Mouse (Mus musculus) cerebellum, adult (tissue): ENCODE results near the gene Ptprm.
A peak's percentile ranks its signal among the peaks of the same experiment; 100 is the strongest.
"Not testable (repeated sequence)": the region's sequence is repeated elsewhere in the genome, so short reads cannot be mapped to it uniquely, and the experiment has no call there.

Experiments
- ATAC-seq: cut with Nextera tagmentation; 2 replicates; pipeline ENCODE4 v1.9.2; 2017; ENCODE audit warnings: mild to moderate bottlenecking, moderate library complexity, mixed read lengths; ENCODE audit not compliant: insufficient number of reproducible peaks, low FRiP score, low TSS enrichment

Gene Ptprm

GRCm38 (mm10) chr17:66914696-66915095, 439.6 kb downstream of the Ptprm start:
- ATAC-seq = no peak

DNA sequence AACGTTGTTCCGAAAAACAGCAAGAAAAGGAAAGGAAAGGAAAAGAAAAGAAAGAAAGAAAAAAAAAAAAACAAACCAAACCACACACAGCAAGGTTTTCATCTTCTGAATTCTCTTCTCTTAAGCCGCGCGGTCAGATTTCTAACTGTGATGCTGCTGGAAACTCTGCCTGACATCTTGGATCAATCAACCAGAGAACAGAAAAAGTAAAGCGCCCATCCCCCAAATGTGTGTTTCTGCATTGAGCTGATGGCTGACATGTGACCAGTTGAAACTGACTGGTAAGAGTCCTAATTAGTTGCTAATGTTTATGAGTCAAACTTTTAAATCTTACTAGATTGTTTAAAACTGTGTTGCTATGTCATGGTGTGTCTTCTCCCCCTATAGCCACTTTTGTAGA, 441.7 kb downstream of the Ptprm start:
- ATAC-seq = no peak

- no peak for ATAC-seq
Measured at GRCm38 (mm10) chr17:66912120-66912519, 442.1 kb downstream of the Ptprm start.

DNA sequence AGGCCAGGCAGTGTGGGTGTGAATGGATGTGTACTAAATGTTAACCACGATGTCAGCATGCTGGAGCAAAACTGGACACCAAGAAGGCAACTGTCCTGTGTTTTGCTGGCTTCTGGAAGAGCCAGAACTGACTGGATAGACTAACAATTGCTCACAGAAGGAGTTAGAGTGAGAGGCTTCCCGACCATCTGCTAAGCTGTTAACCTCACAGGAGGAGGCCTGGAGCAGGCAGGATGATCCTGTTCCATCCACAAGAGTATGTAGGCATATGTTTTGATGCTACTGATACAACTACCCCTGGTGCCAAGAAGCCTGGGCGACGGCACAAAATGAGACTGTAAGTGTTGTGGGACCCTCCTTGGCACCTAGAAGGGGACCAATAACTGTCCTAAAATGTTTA, 444.4 kb downstream of the Ptprm start:
- ATAC-seq = peak; percentile 87

GRCm38 (mm10) chr17:66908921-66909320, 445.3 kb downstream of the Ptprm start:
- ATAC-seq = no peak

DNA sequence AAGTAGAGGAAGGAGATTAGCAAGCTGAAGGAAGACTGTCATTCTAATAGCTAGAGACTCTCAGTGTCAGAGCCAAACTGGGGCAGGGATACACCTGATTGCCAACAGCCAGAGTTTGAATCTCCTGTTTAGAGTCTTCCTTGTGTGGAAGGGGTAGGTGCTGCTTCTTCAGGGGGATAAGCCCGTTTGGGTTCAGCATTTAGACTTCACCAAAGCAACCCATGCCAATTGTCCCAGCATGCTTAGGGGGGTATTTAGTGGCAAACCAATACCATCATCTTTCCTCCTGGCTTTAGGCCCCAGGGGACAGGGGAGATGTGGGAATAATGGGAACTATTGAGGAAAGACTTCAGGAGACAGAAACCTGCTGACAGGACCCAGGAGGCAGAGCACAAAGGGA, 460.1 kb downstream of the Ptprm start:
- no peak for ATAC-seq

- no peak for ATAC-seq
Measured at GRCm38 (mm10) chr17:66891916-66892315, 462.3 kb downstream of the Ptprm start.

- no peak for ATAC-seq
Measured at GRCm38 (mm10) chr17:66891067-66891862, 463.0 kb downstream of the Ptprm start.

DNA sequence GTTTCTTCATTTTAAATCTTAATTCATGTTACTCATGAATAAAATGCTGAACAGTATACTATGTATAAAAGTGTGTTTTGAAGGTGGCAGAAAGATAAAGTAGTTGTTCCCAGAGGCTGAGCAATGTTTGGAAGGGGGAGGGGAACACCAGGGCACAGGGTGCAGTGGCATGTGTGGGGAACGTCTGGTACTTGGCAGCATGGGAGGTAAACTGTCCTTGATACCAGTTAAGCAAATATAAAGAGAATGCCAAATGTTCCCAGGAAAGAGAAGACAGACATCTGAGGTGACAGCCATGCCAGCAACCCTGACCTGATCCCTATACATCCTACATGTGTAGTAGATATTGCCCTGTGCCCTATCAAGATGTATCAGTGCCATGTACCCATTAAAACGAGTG, 472.0 kb downstream of the Ptprm start:
- ATAC-seq = no peak

DNA sequence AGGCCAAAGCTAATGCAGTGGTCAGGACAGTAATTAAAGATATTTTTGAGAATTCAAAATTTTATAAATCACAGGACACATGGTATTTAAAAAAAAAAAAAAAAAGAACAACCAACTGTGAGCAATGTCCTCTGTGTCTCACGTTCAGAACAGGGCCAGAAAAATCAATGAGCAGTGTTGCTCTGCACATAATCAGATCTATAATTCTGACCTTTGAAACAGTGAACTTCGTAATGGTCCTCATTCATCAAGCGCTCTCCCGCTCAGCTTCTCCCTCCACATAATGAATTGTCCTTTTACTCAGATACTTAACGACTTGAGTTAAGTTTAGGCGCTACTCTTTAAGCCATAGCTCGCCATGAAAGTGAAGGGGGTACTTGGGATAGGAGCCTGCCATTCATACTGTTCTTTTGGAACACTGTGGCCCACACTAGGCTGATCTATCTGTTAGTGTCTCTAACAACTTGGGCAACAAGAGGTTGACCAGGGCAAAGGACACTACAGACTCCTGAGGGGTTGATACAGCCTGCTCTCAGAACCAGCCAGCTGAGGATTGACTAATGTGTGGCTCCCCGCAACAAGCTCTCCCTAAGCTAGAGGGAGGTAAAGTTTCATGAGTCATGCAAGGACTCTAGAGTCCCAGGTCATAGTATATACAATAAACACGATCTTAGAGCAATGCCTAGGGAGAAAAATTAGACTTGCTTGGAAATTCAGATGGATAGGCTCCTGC, 473.1 kb downstream of the Ptprm start:
- ATAC-seq = no peak

DNA sequence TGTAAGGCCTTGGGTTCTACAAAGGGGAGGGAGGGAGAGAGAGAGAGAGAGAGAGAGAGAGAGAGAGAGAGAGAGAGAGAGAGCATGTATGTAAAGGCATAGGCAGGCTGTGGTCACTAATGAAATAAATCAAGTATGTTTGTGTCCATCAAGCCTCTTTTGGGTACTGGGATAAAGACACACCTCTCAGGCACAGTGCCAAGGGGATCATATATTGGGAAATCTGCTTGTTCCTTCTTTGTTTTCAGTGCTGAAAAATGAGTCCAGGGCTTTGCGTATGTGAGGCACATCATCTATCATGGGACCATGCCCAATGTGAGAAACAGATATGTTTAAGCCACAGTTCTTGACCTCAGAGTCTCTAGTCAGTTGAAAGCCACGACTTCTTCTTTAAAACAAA, 475.1 kb downstream of the Ptprm start:
- no peak for ATAC-seq

DNA sequence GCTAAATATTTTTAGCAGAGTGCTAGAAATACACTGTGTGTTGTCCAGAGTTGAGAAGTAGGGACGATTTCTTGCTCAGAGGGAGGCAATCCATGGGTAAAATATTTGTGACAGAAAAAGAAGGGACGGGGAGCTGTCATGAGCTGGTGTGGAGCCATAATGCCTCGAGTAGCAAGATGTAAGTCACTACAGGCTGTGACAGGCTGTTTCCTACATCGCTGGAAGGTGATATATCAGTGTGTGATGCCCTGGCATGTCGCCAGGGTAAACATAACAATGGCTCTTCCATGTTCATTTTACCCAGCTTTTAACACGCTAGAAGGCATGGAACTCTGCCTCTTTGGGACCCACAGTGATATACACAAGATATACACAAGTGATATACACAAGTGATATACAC, 476.7 kb downstream of the Ptprm start:
- no peak for ATAC-seq

DNA sequence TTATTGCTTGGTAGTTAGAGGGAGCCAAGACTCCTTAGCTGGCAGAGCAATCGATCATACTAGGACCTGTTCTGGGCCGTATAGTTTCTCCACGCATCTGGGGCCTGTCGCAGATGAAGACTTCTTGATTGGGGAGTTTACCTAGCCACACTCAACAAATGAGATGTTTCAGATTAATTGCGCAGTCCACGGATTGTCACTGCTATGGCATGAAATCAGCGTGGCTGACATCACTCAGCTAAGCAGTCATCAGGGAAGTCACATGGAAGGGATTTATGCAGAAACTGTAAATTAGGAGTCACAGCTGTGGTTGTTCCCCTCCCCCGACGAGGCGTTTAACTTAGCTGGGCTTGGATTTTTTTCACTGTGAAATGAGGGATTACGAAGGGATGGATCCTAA, 479.4 kb downstream of the Ptprm start:
- no peak for ATAC-seq

- no peak for ATAC-seq
Measured at GRCm38 (mm10) chr17:66871396-66871795, 482.9 kb downstream of the Ptprm start.

- ATAC-seq = no peak
Measured at GRCm38 (mm10) chr17:66869581-66870002, 484.7 kb downstream of the Ptprm start.

DNA sequence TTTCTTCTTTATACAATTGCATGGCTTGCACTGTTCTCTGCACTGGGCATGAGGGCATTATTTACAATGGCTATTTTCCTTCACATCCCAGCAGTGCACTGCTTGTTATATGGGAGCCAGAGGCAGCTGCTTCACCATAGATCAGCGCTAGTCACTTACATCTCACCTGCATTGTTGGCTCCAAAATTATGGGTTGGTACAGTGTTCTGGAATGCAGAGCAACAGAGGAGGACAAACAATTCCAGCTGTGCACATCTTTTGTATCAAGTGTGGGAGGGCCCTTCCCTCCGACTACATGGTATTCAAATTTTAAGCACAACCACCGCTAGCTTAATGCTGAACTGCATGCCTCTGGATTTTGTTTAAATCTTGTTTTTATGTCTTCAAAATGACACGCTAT, 489.8 kb downstream of the Ptprm start:
- no peak for ATAC-seq

DNA sequence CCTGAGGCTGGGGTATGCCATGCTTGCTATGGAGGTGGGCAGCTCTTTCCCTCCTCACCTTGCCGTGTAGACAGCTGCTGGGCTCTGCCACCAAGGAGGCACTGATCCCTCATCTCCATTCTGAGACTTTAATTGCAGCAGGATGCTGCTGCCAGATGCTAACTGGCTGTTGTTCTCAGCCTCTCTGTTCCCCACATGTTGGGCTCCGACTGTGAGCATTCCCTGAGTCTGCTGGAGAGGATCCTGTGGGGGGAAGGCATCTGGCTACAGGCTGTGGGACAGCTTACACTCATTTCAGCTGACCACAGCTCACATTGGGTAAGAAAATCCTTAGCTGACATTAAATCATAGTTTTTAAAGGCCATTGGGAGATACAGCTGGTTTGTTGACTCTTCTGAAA, 492.7 kb downstream of the Ptprm start:
- no peak for ATAC-seq

- ATAC-seq = no peak
Measured at GRCm38 (mm10) chr17:66858757-66859156, 495.5 kb downstream of the Ptprm start.

- ATAC-seq = no peak
Measured at GRCm38 (mm10) chr17:66852496-66852895, 501.8 kb downstream of the Ptprm start.

GRCm38 (mm10) chr17:66847011-66847410, 507.2 kb downstream of the Ptprm start:
- not testable (repeated sequence) for ATAC-seq

DNA sequence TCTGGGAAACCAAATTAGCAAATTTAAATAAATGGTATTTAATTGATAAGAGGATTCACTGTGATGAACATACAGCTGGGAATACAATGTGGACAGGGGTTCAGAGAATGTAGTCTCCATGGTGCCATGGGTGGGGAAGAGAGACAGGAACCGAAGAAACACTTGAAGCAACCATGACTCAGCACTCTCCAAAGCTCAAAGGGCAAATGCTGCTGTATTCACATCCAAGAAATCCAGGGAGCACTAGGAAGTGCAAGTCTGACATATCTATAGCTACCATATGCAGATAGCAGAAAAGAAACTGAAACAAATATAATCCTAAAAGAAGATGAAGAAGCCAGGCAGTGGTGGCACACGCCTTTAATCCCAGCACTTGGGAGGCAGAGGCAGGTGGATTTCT, 531.9 kb downstream of the Ptprm start:
- no peak for ATAC-seq

- no peak for ATAC-seq
Measured at GRCm38 (mm10) chr17:66817380-66817779, 536.9 kb downstream of the Ptprm start.
